Mouse (Mus musculus): Measurements from ENCODE around the gene H2-Q6. TPM values are rescaled to one million over a fixed set of nuclear protein-coding genes. Genes with fewer than 3 reads are reported as not detected.
"Not testable (repeated sequence)": the region's sequence is repeated elsewhere in the genome, so short reads cannot be mapped to it uniquely, and the experiment has no call there.

Gene H2-Q6
- total and polyA plus RNA-seq, 2 experiments from 2014 or later: 0.26 to 1.8 TPM

DNA sequence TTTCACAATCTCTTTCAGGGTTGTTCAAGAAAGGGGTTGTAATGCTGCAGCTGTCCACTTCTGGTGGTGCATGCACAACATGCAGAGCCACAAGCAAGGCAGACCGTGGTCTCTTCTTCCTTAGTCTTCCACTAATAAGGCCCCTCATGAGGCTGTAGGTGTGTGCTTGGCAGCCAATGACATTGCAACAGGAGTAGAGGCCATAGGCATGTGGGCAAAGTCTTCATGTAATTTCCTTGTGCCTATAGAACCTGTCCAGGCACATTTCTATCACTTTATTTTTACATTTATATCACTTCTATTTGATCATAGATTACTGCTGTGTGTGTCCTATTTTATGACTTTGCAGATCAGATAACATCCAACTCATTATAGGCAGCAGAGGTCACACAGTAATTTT, 11.6 kb upstream of the H2-Q6 start:
- H3K4me2 ChIP-seq (ENCODE audit: low read depth, low read length); H3K36me3 ChIP-seq (replicated peaks; ENCODE audit: control insufficient read depth, insufficient read depth, low read length); H3K9me3 ChIP-seq (replicated peaks; ENCODE audit: control insufficient read depth, low read length); H3K4me3 ChIP-seq (ENCODE audit: low read depth, low read length); H3K27ac ChIP-seq (ENCODE audit: low read depth); H3K9ac ChIP-seq (replicated peaks; ENCODE audit: low read depth, low read length); H3K4me1 ChIP-seq (ENCODE audit: control insufficient read depth, insufficient read depth); H3K27me3 ChIP-seq (ENCODE audit: control insufficient read depth, insufficient read depth, low read length); ATAC-seq (ENCODE audit: insufficient read depth, low read depth); DNase-seq (ENCODE audit: low spot score): not testable (repeated sequence)
- WGBS: no CpG with 5 or more reads among the region's 1 CpGs

DNA sequence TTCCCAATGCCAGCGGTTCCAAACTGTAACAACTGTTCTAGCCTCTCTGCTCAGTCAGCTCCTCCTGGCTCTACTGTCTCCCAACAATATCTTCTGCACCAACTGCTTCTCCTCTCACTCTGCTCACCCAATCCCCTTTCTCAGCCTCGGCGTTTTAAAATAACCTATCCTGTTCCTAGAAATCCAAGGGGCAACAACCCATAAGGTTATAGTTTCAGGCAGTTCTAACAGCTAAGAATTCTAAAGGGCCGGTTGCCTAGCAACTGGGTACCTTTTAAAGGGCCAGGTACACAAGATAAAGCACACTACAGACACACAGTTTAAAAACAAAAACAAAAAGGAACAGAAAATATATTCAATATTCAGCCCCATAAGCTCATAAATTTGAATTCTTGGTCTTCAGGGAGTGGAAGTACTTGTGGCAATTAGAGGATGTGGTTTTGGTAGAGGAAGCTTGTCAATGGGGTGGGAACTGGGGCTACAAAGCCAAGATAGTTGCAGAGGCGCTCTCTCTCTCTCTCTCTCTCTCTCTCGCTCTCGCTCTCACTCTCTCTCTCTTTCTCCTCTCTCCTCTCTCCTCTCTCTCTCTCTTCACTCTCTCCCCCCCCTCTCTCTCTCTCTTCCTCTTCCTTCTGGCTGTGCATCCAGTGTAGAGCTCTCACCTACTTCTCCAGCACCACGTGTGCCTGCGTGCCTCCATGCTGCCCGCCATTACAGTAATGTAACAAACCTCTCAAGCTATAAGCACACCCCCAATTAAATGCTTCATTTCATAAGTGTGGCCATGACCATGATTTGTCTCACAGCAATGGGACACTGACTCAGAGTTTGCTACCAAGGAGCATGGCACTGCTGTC, 9.1 kb upstream of the H2-Q6 start:
- H3K27me3 ChIP-seq (ENCODE audit: control insufficient read depth, insufficient read depth, low read length); H3K9ac ChIP-seq (replicated peaks; ENCODE audit: low read depth, low read length); H3K36me3 ChIP-seq (replicated peaks; ENCODE audit: control insufficient read depth, insufficient read depth, low read length); ATAC-seq (ENCODE audit: insufficient read depth, low read depth); H3K27ac ChIP-seq (ENCODE audit: low read depth); H3K4me3 ChIP-seq (ENCODE audit: low read depth, low read length); H3K9me3 ChIP-seq (replicated peaks; ENCODE audit: control insufficient read depth, low read length); H3K4me2 ChIP-seq (ENCODE audit: low read depth, low read length); H3K4me1 ChIP-seq (ENCODE audit: control insufficient read depth, insufficient read depth); DNase-seq (ENCODE audit: low spot score): not testable (repeated sequence)
- 77% methylated on average over 3 of the region's 10 CpGs for WGBS

DNA sequence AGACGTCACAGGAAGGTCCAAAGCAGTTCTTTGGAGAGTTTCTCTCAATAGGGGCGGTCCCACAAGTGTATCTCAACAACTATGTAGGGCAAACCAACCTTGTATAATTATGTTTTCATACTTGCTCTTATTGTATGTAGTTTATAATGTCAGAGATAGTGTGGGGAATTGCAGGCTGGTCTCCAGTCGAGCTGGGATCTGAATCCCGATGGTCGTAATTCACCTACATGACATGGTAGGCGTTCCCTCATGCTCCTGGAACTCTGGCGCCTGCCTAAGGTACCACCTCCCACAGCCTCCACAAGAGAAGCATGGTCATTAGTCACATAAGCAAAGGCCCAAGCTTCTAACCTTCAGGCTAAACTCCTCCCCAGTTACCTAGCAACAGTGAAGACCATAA, 5.9 kb upstream of the H2-Q6 start:
- TF ChIP-seq CTCF (IDR thresholded peaks at IDR 0.05; ENCODE audit: low read depth) (no peak), EP300 (IDR thresholded peaks at IDR 0.05; ENCODE audit: low read depth) (no peak)
- H3K4me3 ChIP-seq (ENCODE audit: low read depth, low read length): no peak overlapping the region
- H3K4me1 ChIP-seq (ENCODE audit: control insufficient read depth, insufficient read depth): no peaks in the 10 kb centered on the region
- ATAC-seq (ENCODE audit: insufficient read depth, low read depth) (no peak), DNase-seq (ENCODE audit: low spot score) (no peak)
- no peaks in the 10 kb centered on the region for H3K9me3 ChIP-seq (replicated peaks; ENCODE audit: control insufficient read depth, low read length)
- no peak overlapping the region for H3K4me2 ChIP-seq (ENCODE audit: low read depth, low read length)
- no peak overlapping the region for H3K9ac ChIP-seq (replicated peaks; ENCODE audit: low read depth, low read length)
- no peaks in the 10 kb centered on the region for H3K36me3 ChIP-seq (replicated peaks; ENCODE audit: control insufficient read depth, insufficient read depth, low read length)
- peaks cover 14% of the 10 kb centered on the region for H3K27me3 ChIP-seq (ENCODE audit: control insufficient read depth, insufficient read depth, low read length)
- no peak overlapping the region for H3K27ac ChIP-seq (ENCODE audit: low read depth)
- 73% methylated on average over 7 of the region's 7 CpGs for WGBS

DNA sequence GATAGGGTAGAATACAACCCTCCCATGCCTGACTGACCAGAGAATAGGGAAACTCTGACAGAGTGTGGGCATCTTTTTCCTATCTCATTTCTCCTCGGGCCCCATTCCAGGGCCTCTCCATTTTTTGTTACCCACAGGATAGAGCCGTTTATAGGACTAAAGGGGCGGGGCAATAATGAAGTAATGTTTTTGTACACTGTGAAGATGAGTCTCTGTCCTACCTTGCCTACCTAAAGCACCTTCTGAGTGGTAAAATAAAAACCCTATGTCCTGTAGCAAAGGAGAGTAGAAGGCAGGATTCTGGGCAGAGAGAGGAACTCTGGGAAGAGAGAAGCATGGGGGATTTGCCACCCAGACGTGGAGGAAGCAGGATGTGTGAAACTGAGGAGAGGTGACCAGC, 5.1 kb upstream of the H2-Q6 start:
- not testable (repeated sequence) for H3K4me2 ChIP-seq (ENCODE audit: low read depth, low read length); DNase-seq (ENCODE audit: low spot score); H3K4me3 ChIP-seq (ENCODE audit: low read depth, low read length); H3K9ac ChIP-seq (replicated peaks; ENCODE audit: low read depth, low read length); H3K4me1 ChIP-seq (ENCODE audit: control insufficient read depth, insufficient read depth); H3K9me3 ChIP-seq (replicated peaks; ENCODE audit: control insufficient read depth, low read length); H3K36me3 ChIP-seq (replicated peaks; ENCODE audit: control insufficient read depth, insufficient read depth, low read length); H3K27ac ChIP-seq (ENCODE audit: low read depth)
- 47% methylated on average over 4 of the region's 4 CpGs for WGBS
- peak; percentile 14; the same call in 1 of the 2 replicates for ATAC-seq (ENCODE audit: insufficient read depth, low read depth)
- H3K27me3 ChIP-seq (ENCODE audit: control insufficient read depth, insufficient read depth, low read length): peaks cover 15% of the 10 kb centered on the region

DNA sequence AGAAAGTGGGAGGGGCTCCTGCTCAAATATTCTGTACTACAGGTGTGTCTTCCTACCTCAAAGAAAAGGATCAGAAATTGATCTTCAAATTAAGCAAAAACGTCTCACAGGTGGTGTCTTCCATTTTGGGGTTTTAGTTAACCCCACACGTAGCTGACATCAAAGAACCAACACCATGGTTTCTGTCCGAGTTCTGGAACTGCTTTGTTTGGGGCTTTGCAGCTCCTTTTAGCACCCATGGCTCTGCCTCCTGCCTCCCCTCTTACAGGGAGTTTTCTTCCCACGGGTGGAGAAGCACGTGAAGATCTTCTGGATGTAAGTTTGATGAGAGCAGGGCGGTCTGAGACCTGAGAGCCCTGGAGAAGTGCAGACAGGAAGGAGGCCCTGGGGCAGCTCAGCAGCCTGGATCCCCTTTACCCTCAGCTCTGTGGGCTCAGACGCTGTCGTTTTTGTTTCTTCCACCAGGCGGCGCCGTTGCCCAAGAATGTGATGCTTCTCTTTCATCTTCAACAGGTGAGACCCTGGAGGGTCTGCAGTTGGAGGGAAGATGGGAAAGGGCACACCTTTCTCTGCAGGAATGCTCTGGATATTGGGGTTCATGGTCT, 4.3 kb upstream of the H2-Q6 start:
- not testable (repeated sequence) for H3K4me2 ChIP-seq (ENCODE audit: low read depth, low read length); DNase-seq (ENCODE audit: low spot score); ATAC-seq (ENCODE audit: insufficient read depth, low read depth); H3K27ac ChIP-seq (ENCODE audit: low read depth); H3K4me3 ChIP-seq (ENCODE audit: low read depth, low read length); H3K9ac ChIP-seq (replicated peaks; ENCODE audit: low read depth, low read length); H3K4me1 ChIP-seq (ENCODE audit: control insufficient read depth, insufficient read depth); H3K36me3 ChIP-seq (replicated peaks; ENCODE audit: control insufficient read depth, insufficient read depth, low read length); H3K9me3 ChIP-seq (replicated peaks; ENCODE audit: control insufficient read depth, low read length)
- peak; percentile 59 for TF ChIP-seq CTCF (IDR thresholded peaks at IDR 0.05; ENCODE audit: low read depth)
- H3K27me3 ChIP-seq (ENCODE audit: control insufficient read depth, insufficient read depth, low read length): peaks cover 22% of the 10 kb centered on the region
- WGBS: 11% methylated on average over 11 of the region's 11 CpGs

DNA sequence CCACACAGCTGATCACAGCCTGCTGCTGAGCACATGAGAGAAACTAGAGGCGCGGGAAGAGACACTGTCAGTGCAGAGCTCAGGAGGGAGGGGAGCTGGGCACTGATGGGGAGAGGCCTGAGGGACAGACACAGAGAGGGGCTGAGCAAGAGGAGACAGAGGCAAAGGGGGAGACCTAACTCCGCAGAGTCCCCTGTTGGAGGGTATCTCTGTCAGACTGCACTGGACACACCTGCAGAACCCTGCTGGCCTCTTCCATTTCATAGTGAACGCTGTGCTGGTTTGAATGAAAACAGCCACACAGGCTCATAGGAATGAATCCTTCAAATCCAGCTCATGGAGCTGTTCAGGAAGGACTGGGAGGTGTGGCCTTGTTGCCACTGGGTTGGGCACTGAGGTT, 3.3 kb upstream of the H2-Q6 start:
- H3K27ac ChIP-seq (ENCODE audit: low read depth); H3K9ac ChIP-seq (replicated peaks; ENCODE audit: low read depth, low read length); H3K9me3 ChIP-seq (replicated peaks; ENCODE audit: control insufficient read depth, low read length); ATAC-seq (ENCODE audit: insufficient read depth, low read depth); H3K4me3 ChIP-seq (ENCODE audit: low read depth, low read length); H3K4me1 ChIP-seq (ENCODE audit: control insufficient read depth, insufficient read depth); H3K36me3 ChIP-seq (replicated peaks; ENCODE audit: control insufficient read depth, insufficient read depth, low read length); H3K4me2 ChIP-seq (ENCODE audit: low read depth, low read length); DNase-seq (ENCODE audit: low spot score): not testable (repeated sequence)
- 78% methylated on average over 4 of the region's 4 CpGs for WGBS
- peaks cover 27% of the 10 kb centered on the region for H3K27me3 ChIP-seq (ENCODE audit: control insufficient read depth, insufficient read depth, low read length)

DNA sequence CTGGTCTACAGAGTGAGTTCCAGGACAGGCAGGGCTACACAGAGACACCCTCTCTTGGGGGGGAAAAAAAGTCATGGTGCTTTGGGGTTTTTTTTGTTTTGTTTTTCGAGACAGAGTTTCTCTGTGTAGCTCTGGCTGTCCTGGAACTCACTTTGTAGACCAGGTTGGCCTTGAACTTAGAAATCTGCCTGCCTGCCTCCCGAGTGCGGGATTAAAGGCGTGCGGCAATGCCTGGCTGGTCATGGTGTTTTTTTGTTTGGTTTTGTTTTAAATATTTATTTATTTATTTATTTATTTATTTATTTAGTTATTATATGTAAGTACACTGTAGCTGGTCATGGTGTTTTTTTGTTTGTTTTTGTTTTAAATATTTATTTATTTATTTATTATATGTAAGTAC, 2.3 kb upstream of the H2-Q6 start:
- H3K4me3 ChIP-seq (ENCODE audit: low read depth, low read length); DNase-seq (ENCODE audit: low spot score); H3K9ac ChIP-seq (replicated peaks; ENCODE audit: low read depth, low read length); H3K4me2 ChIP-seq (ENCODE audit: low read depth, low read length); ATAC-seq (ENCODE audit: insufficient read depth, low read depth); H3K36me3 ChIP-seq (replicated peaks; ENCODE audit: control insufficient read depth, insufficient read depth, low read length); H3K27ac ChIP-seq (ENCODE audit: low read depth); H3K9me3 ChIP-seq (replicated peaks; ENCODE audit: control insufficient read depth, low read length); H3K4me1 ChIP-seq (ENCODE audit: control insufficient read depth, insufficient read depth): not testable (repeated sequence)
- peaks cover 27% of the 10 kb centered on the region for H3K27me3 ChIP-seq (ENCODE audit: control insufficient read depth, insufficient read depth, low read length)
- WGBS: 81% methylated on average over 5 of the region's 5 CpGs

DNA sequence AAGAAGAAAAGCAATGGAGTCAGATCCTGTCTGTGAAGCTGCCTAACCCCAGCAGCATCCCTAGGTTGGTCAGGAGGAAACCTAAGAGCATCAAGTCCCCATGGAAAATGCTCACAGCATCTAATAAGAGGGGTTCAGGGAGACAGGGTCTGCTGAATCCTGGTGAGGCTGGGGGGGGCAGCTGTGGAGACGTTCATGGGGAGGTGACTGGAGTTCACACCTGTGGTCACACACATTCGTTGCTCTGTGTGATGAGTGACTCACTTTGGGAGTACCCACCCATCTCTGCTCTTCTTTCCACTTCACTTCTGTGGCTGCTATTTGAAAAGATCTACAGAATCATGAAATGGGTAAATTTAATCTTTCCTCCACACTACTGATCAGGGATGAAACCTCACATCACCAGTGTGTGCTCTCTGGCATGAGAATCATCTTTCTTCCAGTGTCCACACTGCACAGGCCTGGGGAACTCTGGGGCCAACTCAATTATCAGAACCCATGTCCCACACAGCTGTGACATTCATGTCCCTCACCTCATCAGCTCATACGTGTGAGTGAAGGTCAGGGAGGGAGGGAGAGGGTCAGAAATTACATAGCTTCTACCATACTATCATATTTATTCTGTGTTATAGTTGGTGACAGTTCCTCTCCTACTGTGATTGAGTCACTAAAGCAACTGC, 1.4 kb upstream of the H2-Q6 start:
- H3K4me1 ChIP-seq (ENCODE audit: control insufficient read depth, insufficient read depth); H3K9me3 ChIP-seq (replicated peaks; ENCODE audit: control insufficient read depth, low read length); H3K27ac ChIP-seq (ENCODE audit: low read depth); DNase-seq (ENCODE audit: low spot score); H3K36me3 ChIP-seq (replicated peaks; ENCODE audit: control insufficient read depth, insufficient read depth, low read length); H3K9ac ChIP-seq (replicated peaks; ENCODE audit: low read depth, low read length); H3K4me3 ChIP-seq (ENCODE audit: low read depth, low read length); H3K4me2 ChIP-seq (ENCODE audit: low read depth, low read length); ATAC-seq (ENCODE audit: insufficient read depth, low read depth): not testable (repeated sequence)
- H3K27me3 ChIP-seq (ENCODE audit: control insufficient read depth, insufficient read depth, low read length): peaks cover 27% of the 10 kb centered on the region
- WGBS: 58% methylated on average over 3 of the region's 3 CpGs

Data from heart, postnatal 0 days (tissue).